Mouse (Mus musculus): Measurements from ENCODE around the gene Large2. TPM values are rescaled to one million over a fixed set of nuclear protein-coding genes. Genes with fewer than 3 reads are reported as not detected.

The Large2 gene
- polyA plus RNA-seq, 1 experiment from 2014 or later: 6.6 TPM

- Histone ChIP-seq H3K4me1 (ENCODE audit: control insufficient read depth, insufficient read depth, low read length) (no peaks in the 10 kb centered on the region), H3K9ac (replicated peaks; ENCODE audit: low read length) (no peak overlapping the region), H3K36me3 (replicated peaks; ENCODE audit: control insufficient read depth, insufficient read depth, low read depth, low read length) (no peaks in the 10 kb centered on the region; the same call in 1 of the 2 replicates), H3K27me3 (ENCODE audit: control insufficient read depth, insufficient read depth, low read length) (no peaks in the 10 kb centered on the region), H3K4me3 (ENCODE audit: low read depth, low read length) (no peak overlapping the region), H3K9me3 (replicated peaks; ENCODE audit: control insufficient read depth, low read length) (no peaks in the 10 kb centered on the region), H3K4me2 (ENCODE audit: low read depth, low read length) (no peak overlapping the region), H3K27ac (replicated peaks; ENCODE audit: low read depth, low read length) (no peak overlapping the region)
- DNase-seq (ENCODE audit: low spot score) (no peak), ATAC-seq (replicated peaks; ENCODE audit: insufficient number of reproducible peaks, low FRiP score, low TSS enrichment, low read depth) (no peak)
- WGBS: 88% methylated on average over 4 of the region's 4 CpGs
These were observed 10.6 kb downstream of the Large2 start for GRCm38 (mm10) chr2:92364086-92364485.

- no peak overlapping the region for H3K9ac ChIP-seq (replicated peaks; ENCODE audit: low read length)
- WGBS: 89% methylated on average over 6 of the region's 6 CpGs
- no peaks in the 10 kb centered on the region; the same call in 1 of the 2 replicates for H3K36me3 ChIP-seq (replicated peaks; ENCODE audit: control insufficient read depth, insufficient read depth, low read depth, low read length)
- no peak overlapping the region for H3K27ac ChIP-seq (replicated peaks; ENCODE audit: low read depth, low read length)
- H3K27me3 ChIP-seq (ENCODE audit: control insufficient read depth, insufficient read depth, low read length): no peaks in the 10 kb centered on the region
- no peaks in the 10 kb centered on the region for H3K9me3 ChIP-seq (replicated peaks; ENCODE audit: control insufficient read depth, low read length)
- ATAC-seq (replicated peaks; ENCODE audit: insufficient number of reproducible peaks, low FRiP score, low TSS enrichment, low read depth): no peak
- H3K4me1 ChIP-seq (ENCODE audit: control insufficient read depth, insufficient read depth, low read length): no peaks in the 10 kb centered on the region
- H3K4me2 ChIP-seq (ENCODE audit: low read depth, low read length): no peak overlapping the region
- no peak overlapping the region for H3K4me3 ChIP-seq (ENCODE audit: low read depth, low read length)
- DNase-seq (ENCODE audit: low spot score): no peak
These were observed 12.0 kb downstream of the Large2 start for GRCm38 (mm10) chr2:92362571-92363228.

- Histone ChIP-seq H3K36me3 (replicated peaks; ENCODE audit: control insufficient read depth, insufficient read depth, low read depth, low read length) (no peaks in the 10 kb centered on the region; the same call in 1 of the 2 replicates), H3K27ac (replicated peaks; ENCODE audit: low read depth, low read length) (no peak overlapping the region), H3K27me3 (ENCODE audit: control insufficient read depth, insufficient read depth, low read length) (no peaks in the 10 kb centered on the region), H3K4me1 (ENCODE audit: control insufficient read depth, insufficient read depth, low read length) (no peaks in the 10 kb centered on the region), H3K9ac (replicated peaks; ENCODE audit: low read length) (no peak overlapping the region), H3K9me3 (replicated peaks; ENCODE audit: control insufficient read depth, low read length) (no peaks in the 10 kb centered on the region), H3K4me3 (ENCODE audit: low read depth, low read length) (no peak overlapping the region), H3K4me2 (ENCODE audit: low read depth, low read length) (no peak overlapping the region)
- DNase-seq (ENCODE audit: low spot score) (no peak), ATAC-seq (replicated peaks; ENCODE audit: insufficient number of reproducible peaks, low FRiP score, low TSS enrichment, low read depth) (no peak)
- 87% methylated on average over 8 of the region's 8 CpGs for WGBS
These were observed 12.9 kb downstream of the Large2 start for GRCm38 (mm10) chr2:92361795-92362194.

GRCm38 (mm10) chr2:92360893-92361292, 13.8 kb downstream of the Large2 start:
- Histone ChIP-seq H3K4me3 (ENCODE audit: low read depth, low read length) (no peak overlapping the region), H3K9me3 (replicated peaks; ENCODE audit: control insufficient read depth, low read length) (no peaks in the 10 kb centered on the region), H3K27ac (replicated peaks; ENCODE audit: low read depth, low read length) (no peak overlapping the region), H3K4me2 (ENCODE audit: low read depth, low read length) (no peak overlapping the region), H3K27me3 (ENCODE audit: control insufficient read depth, insufficient read depth, low read length) (no peaks in the 10 kb centered on the region), H3K9ac (replicated peaks; ENCODE audit: low read length) (no peak overlapping the region), H3K36me3 (replicated peaks; ENCODE audit: control insufficient read depth, insufficient read depth, low read depth, low read length) (no peaks in the 10 kb centered on the region; the same call in 1 of the 2 replicates), H3K4me1 (ENCODE audit: control insufficient read depth, insufficient read depth, low read length) (no peaks in the 10 kb centered on the region)
- ATAC-seq (replicated peaks; ENCODE audit: insufficient number of reproducible peaks, low FRiP score, low TSS enrichment, low read depth): no peak
- 23% methylated on average over 12 of the region's 12 CpGs for WGBS
- peak; percentile 13 for DNase-seq (ENCODE audit: low spot score)

GRCm38 (mm10) chr2:92360186-92360823, 14.4 kb downstream of the Large2 start:
- 75% methylated on average over 25 of the region's 25 CpGs for WGBS
- Histone ChIP-seq H3K36me3 (replicated peaks; ENCODE audit: control insufficient read depth, insufficient read depth, low read depth, low read length) (no peaks in the 10 kb centered on the region; the same call in 1 of the 2 replicates), H3K4me2 (ENCODE audit: low read depth, low read length) (no peak overlapping the region), H3K4me1 (ENCODE audit: control insufficient read depth, insufficient read depth, low read length) (no peaks in the 10 kb centered on the region), H3K9me3 (replicated peaks; ENCODE audit: control insufficient read depth, low read length) (no peaks in the 10 kb centered on the region), H3K27me3 (ENCODE audit: control insufficient read depth, insufficient read depth, low read length) (no peaks in the 10 kb centered on the region), H3K4me3 (ENCODE audit: low read depth, low read length) (no peak overlapping the region), H3K9ac (replicated peaks; ENCODE audit: low read length) (no peak overlapping the region), H3K27ac (replicated peaks; ENCODE audit: low read depth, low read length) (no peak overlapping the region)
- DNase-seq (ENCODE audit: low spot score): no peak
- ATAC-seq (replicated peaks; ENCODE audit: insufficient number of reproducible peaks, low FRiP score, low TSS enrichment, low read depth): no peak

GRCm38 (mm10) chr2:92359301-92359700, 15.4 kb downstream of the Large2 start:
- no peak overlapping the region for H3K4me2 ChIP-seq (ENCODE audit: low read depth, low read length)
- WGBS: 89% methylated on average over 2 of the region's 2 CpGs

GRCm38 (mm10) chr2:92354224-92354623, 20.4 kb downstream of the Large2 start:
- no peaks in the 10 kb centered on the region for H3K9me3 ChIP-seq (replicated peaks; ENCODE audit: control insufficient read depth, low read length)
- WGBS: 49% methylated on average over 6 of the region's 6 CpGs
- no peaks in the 10 kb centered on the region for H3K4me1 ChIP-seq (ENCODE audit: control insufficient read depth, insufficient read depth, low read length)
- H3K27me3 ChIP-seq (ENCODE audit: control insufficient read depth, insufficient read depth, low read length): no peaks in the 10 kb centered on the region
- H3K4me2 ChIP-seq (ENCODE audit: low read depth, low read length): no peak overlapping the region
- ATAC-seq (replicated peaks; ENCODE audit: insufficient number of reproducible peaks, low FRiP score, low TSS enrichment, low read depth) (no peak), DNase-seq (ENCODE audit: low spot score) (no peak)
- H3K27ac ChIP-seq (replicated peaks; ENCODE audit: low read depth, low read length): no peak overlapping the region
- H3K36me3 ChIP-seq (replicated peaks; ENCODE audit: control insufficient read depth, insufficient read depth, low read depth, low read length): no peaks in the 10 kb centered on the region; the same call in 1 of the 2 replicates
- H3K4me3 ChIP-seq (ENCODE audit: low read depth, low read length): no peak overlapping the region
- H3K9ac ChIP-seq (replicated peaks; ENCODE audit: low read length): no peak overlapping the region

More at GRCm38 (mm10) chr2:92359301-92359700, 15.4 kb downstream of the Large2 start:
- no peak for DNase-seq (ENCODE audit: low spot score)
- Histone ChIP-seq H3K27ac (replicated peaks; ENCODE audit: low read depth, low read length) (no peak overlapping the region), H3K36me3 (replicated peaks; ENCODE audit: control insufficient read depth, insufficient read depth, low read depth, low read length) (no peaks in the 10 kb centered on the region; the same call in 1 of the 2 replicates), H3K4me1 (ENCODE audit: control insufficient read depth, insufficient read depth, low read length) (no peaks in the 10 kb centered on the region), H3K9me3 (replicated peaks; ENCODE audit: control insufficient read depth, low read length) (no peaks in the 10 kb centered on the region), H3K27me3 (ENCODE audit: control insufficient read depth, insufficient read depth, low read length) (no peaks in the 10 kb centered on the region), H3K9ac (replicated peaks; ENCODE audit: low read length) (no peak overlapping the region), H3K4me3 (ENCODE audit: low read depth, low read length) (no peak overlapping the region)
- ATAC-seq (replicated peaks; ENCODE audit: insufficient number of reproducible peaks, low FRiP score, low TSS enrichment, low read depth): no peak

- H3K27ac ChIP-seq (replicated peaks; ENCODE audit: low read depth, low read length): no peak overlapping the region
- 61% methylated on average over 5 of the region's 5 CpGs for WGBS
- H3K9ac ChIP-seq (replicated peaks; ENCODE audit: low read length): no peak overlapping the region
These were observed 21.3 kb downstream of the Large2 start for GRCm38 (mm10) chr2:92353402-92353801.

More at GRCm38 (mm10) chr2:92353402-92353801, 21.3 kb downstream of the Large2 start:
- H3K4me1 ChIP-seq (ENCODE audit: control insufficient read depth, insufficient read depth, low read length): no peaks in the 10 kb centered on the region
- no peak overlapping the region for H3K4me2 ChIP-seq (ENCODE audit: low read depth, low read length)
- DNase-seq (ENCODE audit: low spot score): no peak
- no peak for ATAC-seq (replicated peaks; ENCODE audit: insufficient number of reproducible peaks, low FRiP score, low TSS enrichment, low read depth)
- H3K4me3 ChIP-seq (ENCODE audit: low read depth, low read length): no peak overlapping the region
- H3K27me3 ChIP-seq (ENCODE audit: control insufficient read depth, insufficient read depth, low read length): no peaks in the 10 kb centered on the region
- H3K9me3 ChIP-seq (replicated peaks; ENCODE audit: control insufficient read depth, low read length): no peaks in the 10 kb centered on the region
- H3K36me3 ChIP-seq (replicated peaks; ENCODE audit: control insufficient read depth, insufficient read depth, low read depth, low read length): no peaks in the 10 kb centered on the region; the same call in 1 of the 2 replicates
